Comparison of ENCODE assay signal across 26 mouse cellular contexts in genomic region chr6:32703466-32703865, GRCm38 (mm10).
DNase-seq lines count a peak whose midpoint lies in the region; ATAC-seq and TF ChIP-seq lines count a peak whose summit lies in the region.
"Had no signal": no experiment of that assay in that cellular context is flagged by ENCODE, and none has a peak within 500 bp of the region (broad histone marks: within the 10 kb centered on the region; RNA-seq: fewer than 3 reads in every experiment).

No protein-coding gene starts in this region.

- TF ChIP-seq POLR2A in brain, embryonic 14.5 days (IDR thresholded peaks at IDR 0.05; ENCODE audit: borderline replicate concordance, extremely low read depth, insufficient read depth, insufficient read length, poor library complexity, severe bottlenecking), result no peak

- H3K9ac ChIP-seq in forebrain, embryonic 14.5 days (ENCODE audit: low read length), result no peak overlapping the region
- no peak overlapping the region for H3K9ac ChIP-seq in hindbrain, embryonic 15.5 days
- no peak overlapping the region for H3K9ac ChIP-seq in hindbrain, embryonic 12.5 days
- H3K9ac ChIP-seq in forebrain, postnatal 0 days, result no peak overlapping the region
- H3K9ac ChIP-seq: heart, embryonic 13.5 days; intestine, embryonic 15.5 days; liver, embryonic 15.5 days; lung, embryonic 14.5 days; midbrain, embryonic 15.5 days; neural tube, embryonic 12.5 days had no signal

- peak overlapping the region; percentile 4; the same call in 1 of the 2 replicates for H3K27ac ChIP-seq in forebrain, embryonic 14.5 days (ENCODE audit: low read depth, low read length)
- no peak overlapping the region for H3K27ac ChIP-seq in forebrain, embryonic 10.5 days
- 0 out of 2 replicates have a peak overlapping the region, but pooled peaks have one; percentile 6 for H3K27ac ChIP-seq in hindbrain, embryonic 15.5 days (replicated peaks)
- no peak overlapping the region for H3K27ac ChIP-seq in hindbrain, embryonic 12.5 days
- H3K27ac ChIP-seq in forebrain, postnatal 0 days (ENCODE audit: low read depth, low read length), result no peak overlapping the region
- H3K27ac ChIP-seq: heart, embryonic 13.5 days; intestine, embryonic 15.5 days; liver, embryonic 15.5 days; midbrain, embryonic 15.5 days; neural tube, embryonic 12.5 days had no signal

- ATAC-seq in forebrain, embryonic 14.5 days, result no peak
- ATAC-seq in hindbrain, embryonic 15.5 days (ENCODE audit: low FRiP score, low read depth), result no peak; the same call in 1 of the 2 replicates
- ATAC-seq in hindbrain, embryonic 12.5 days (ENCODE audit: low FRiP score), result no peak
- ATAC-seq in forebrain, postnatal 0 days, result peak; percentile 49
- ATAC-seq: intestine, embryonic 15.5 days; midbrain, embryonic 15.5 days; Patski had no signal

- DNase-seq in forebrain, embryonic 14.5 days (ENCODE audit: low spot score), result peak; percentile 61
- DNase-seq in forebrain, embryonic 10.5 days (ENCODE audit: extremely low spot score, low spot score), result no peak
- DNase-seq in brain, embryonic 14.5 days (ENCODE audit: low read depth), result peak; percentile 74
- DNase-seq in forebrain, postnatal 0 days, result peak; percentile 71
- DNase-seq in spleen, postnatal 14 days (ENCODE audit: low spot score in 2 of 2), result no peak
- DNase-seq in kidney, adult 9 months, result no peak
- DNase-seq: adrenal gland, postnatal 10 days; cerebellum, adult 18-20 months; cerebellum, postnatal 14 days; gastrocnemius, postnatal 10 days; heart, postnatal 10 days; kidney, adult 2 months; kidney, postnatal 10 days; liver; lung, embryonic 14.5 days; lung, postnatal 14 days; right cerebral cortex, postnatal 25 days; thymus, postnatal 14 days had no signal

- H3K4me3 ChIP-seq in forebrain, embryonic 14.5 days (ENCODE audit: low read depth, low read length), result no peak overlapping the region
- no peak overlapping the region for H3K4me3 ChIP-seq in forebrain, embryonic 10.5 days
- no peak overlapping the region for H3K4me3 ChIP-seq in hindbrain, embryonic 15.5 days
- no peak overlapping the region for H3K4me3 ChIP-seq in hindbrain, embryonic 12.5 days
- no peak overlapping the region for H3K4me3 ChIP-seq in forebrain, postnatal 0 days (ENCODE audit: low read depth, low read length)
- H3K4me3 ChIP-seq: heart, embryonic 13.5 days; intestine, embryonic 15.5 days; liver, embryonic 15.5 days; midbrain, embryonic 15.5 days; neural tube, embryonic 12.5 days had no signal

- no peak for TF ChIP-seq CTCF in brain, embryonic 14.5 days (IDR thresholded peaks at IDR 0.05; ENCODE audit: borderline replicate concordance, extremely low read depth, insufficient read depth, insufficient read length)
- no peak for TF ChIP-seq CTCF in forebrain, postnatal 0 days (IDR thresholded peaks at IDR 0.05; ENCODE audit: low read depth)

- no peaks in the 10 kb centered on the region for H3K4me1 ChIP-seq in forebrain, embryonic 14.5 days (ENCODE audit: control insufficient read depth, insufficient read depth, low read length)
- peaks cover 9% of the 10 kb centered on the region for H3K4me1 ChIP-seq in forebrain, embryonic 10.5 days
- H3K4me1 ChIP-seq in hindbrain, embryonic 15.5 days (replicated peaks), result no peaks in the 10 kb centered on the region
- H3K4me1 ChIP-seq in hindbrain, embryonic 12.5 days, result no peaks in the 10 kb centered on the region
- 0 out of 2 replicates have a peak, but pooled peaks cover 3% of the 10 kb centered on the region for H3K4me1 ChIP-seq in forebrain, postnatal 0 days (ENCODE audit: insufficient read depth)
- H3K4me1 ChIP-seq: heart, embryonic 13.5 days; intestine, embryonic 15.5 days; liver, embryonic 15.5 days; midbrain, embryonic 15.5 days; neural tube, embryonic 12.5 days had no signal

- WGBS in forebrain, embryonic 14.5 days, result 52% methylated on average over 8 of the region's 8 CpGs
- WGBS in forebrain, embryonic 10.5 days, result 91% methylated on average over 8 of the region's 8 CpGs
- WGBS in hindbrain, embryonic 15.5 days, result 51% methylated on average over 8 of the region's 8 CpGs
- WGBS in hindbrain, embryonic 12.5 days, result 81% methylated on average over 8 of the region's 8 CpGs
- 42% methylated on average over 8 of the region's 8 CpGs for WGBS in forebrain, postnatal 0 days

- no peaks in the 10 kb centered on the region for H3K9me3 ChIP-seq in forebrain, embryonic 14.5 days (replicated peaks; ENCODE audit: control insufficient read depth, low read length)
- no peaks in the 10 kb centered on the region for H3K9me3 ChIP-seq in forebrain, embryonic 10.5 days
- H3K9me3 ChIP-seq in hindbrain, embryonic 15.5 days, result no peaks in the 10 kb centered on the region
- H3K9me3 ChIP-seq in hindbrain, embryonic 12.5 days (replicated peaks), result no peaks in the 10 kb centered on the region
- H3K9me3 ChIP-seq in forebrain, postnatal 0 days (ENCODE audit: low read length), result no peaks in the 10 kb centered on the region
- H3K9me3 ChIP-seq: heart, embryonic 13.5 days; intestine, embryonic 15.5 days; liver, embryonic 15.5 days; midbrain, embryonic 15.5 days; neural tube, embryonic 12.5 days had no signal

- no peak overlapping the region for H3K4me2 ChIP-seq in forebrain, embryonic 14.5 days (ENCODE audit: low read length)
- H3K4me2 ChIP-seq in hindbrain, embryonic 15.5 days, result no peak overlapping the region
- no peak overlapping the region for H3K4me2 ChIP-seq in hindbrain, embryonic 12.5 days (replicated peaks)
- no peak overlapping the region for H3K4me2 ChIP-seq in forebrain, postnatal 0 days (ENCODE audit: low read depth)
- H3K4me2 ChIP-seq: heart, embryonic 13.5 days; intestine, embryonic 15.5 days; liver, embryonic 15.5 days; lung, embryonic 14.5 days; midbrain, embryonic 15.5 days; neural tube, embryonic 12.5 days had no signal

- no peaks in the 10 kb centered on the region for H3K27me3 ChIP-seq in forebrain, embryonic 14.5 days (replicated peaks; ENCODE audit: control insufficient read depth, insufficient read depth, low read length)
- H3K27me3 ChIP-seq in forebrain, embryonic 10.5 days (ENCODE audit: poor library complexity, severe bottlenecking), result no peaks in the 10 kb centered on the region
- H3K27me3 ChIP-seq in hindbrain, embryonic 15.5 days, result no peaks in the 10 kb centered on the region
- no peaks in the 10 kb centered on the region for H3K27me3 ChIP-seq in hindbrain, embryonic 12.5 days
- no peaks in the 10 kb centered on the region for H3K27me3 ChIP-seq in forebrain, postnatal 0 days (ENCODE audit: insufficient read depth, low read length)
- H3K27me3 ChIP-seq: heart, embryonic 13.5 days; intestine, embryonic 15.5 days; liver, embryonic 15.5 days; midbrain, embryonic 15.5 days; neural tube, embryonic 12.5 days; Patski had no signal

- H3K36me3 ChIP-seq in forebrain, embryonic 14.5 days (ENCODE audit: control insufficient read depth, insufficient read depth, low read length), result no peaks in the 10 kb centered on the region
- no peaks in the 10 kb centered on the region for H3K36me3 ChIP-seq in forebrain, embryonic 10.5 days (replicated peaks)
- H3K36me3 ChIP-seq in hindbrain, embryonic 15.5 days, result no peaks in the 10 kb centered on the region
- no peaks in the 10 kb centered on the region for H3K36me3 ChIP-seq in hindbrain, embryonic 12.5 days
- H3K36me3 ChIP-seq in forebrain, postnatal 0 days (ENCODE audit: insufficient read depth), result no peaks in the 10 kb centered on the region
- H3K36me3 ChIP-seq: heart, embryonic 13.5 days; intestine, embryonic 15.5 days; liver, embryonic 15.5 days; midbrain, embryonic 15.5 days; neural tube, embryonic 12.5 days had no signal

Comparison
In these comparisons a context has a peak if more than half of its experiments do, and no peak if none do; other contexts are left out.
1. DNase-seq: peak in forebrain, embryonic 14.5 days (single experiment), brain, embryonic 14.5 days (single experiment) and forebrain, postnatal 0 days (single experiment); none in forebrain, embryonic 10.5 days (single experiment), spleen, postnatal 14 days (0 of 2) and kidney, adult 9 months (single experiment).
2. H3K27ac ChIP-seq: peak in forebrain, embryonic 14.5 days (single experiment) and hindbrain, embryonic 15.5 days (single experiment); none in forebrain, embryonic 10.5 days (single experiment), hindbrain, embryonic 12.5 days (single experiment) and forebrain, postnatal 0 days (single experiment).